ENCODE assay signal across 8 mouse cellular contexts in genomic region chr14:20733041-20733951, GRCm38 (mm10). TPM values are rescaled to one million over a fixed set of nuclear protein-coding genes. Genes with fewer than 3 reads are reported as not detected.
DNase-seq lines count a peak whose midpoint lies in the region; ATAC-seq and TF ChIP-seq lines count a peak whose summit lies in the region.

No protein-coding gene starts in this region.

- TF ChIP-seq EP300 in heart, adult 2 months (IDR thresholded peaks at IDR 0.05; ENCODE audit: insufficient read depth, low read depth, low read length), result no peak
- no peak for TF ChIP-seq EP300 in ES-Bruce4 (IDR thresholded peaks at IDR 0.05; ENCODE audit: insufficient read depth, low read depth, low read length)

- peak overlapping the region; percentile 98 for H3K27ac ChIP-seq in heart, adult 2 months
- no peak overlapping the region for H3K27ac ChIP-seq in ES-Bruce4 (ENCODE audit: insufficient read depth, low read length)
- H3K27ac ChIP-seq in forebrain, embryonic 10.5 days, result peak overlapping the region; percentile 94
- H3K27ac ChIP-seq in limb, embryonic 13.5 days, result peak overlapping the region; percentile 91
- H3K27ac ChIP-seq in neural tube, embryonic 13.5 days (replicated peaks), result no peak overlapping the region

- H3K4me3 ChIP-seq in heart, adult 2 months, result peak overlapping the region; percentile 94
- H3K4me3 ChIP-seq in ES-Bruce4 (ENCODE audit: low read depth, low read length), result peak overlapping the region; percentile 55
- H3K4me3 ChIP-seq in forebrain, embryonic 10.5 days, result peak overlapping the region; percentile 85
- H3K4me3 ChIP-seq in limb, embryonic 13.5 days, result peak overlapping the region; percentile 82
- H3K4me3 ChIP-seq in neural tube, embryonic 13.5 days, result peak overlapping the region; percentile 56

- no peaks in the 10 kb centered on the region for H3K36me3 ChIP-seq in heart, adult 2 months (ENCODE audit: control insufficient read depth, insufficient read depth, low read length)
- no peaks in the 10 kb centered on the region for H3K36me3 ChIP-seq in ES-Bruce4 (ENCODE audit: control insufficient read depth, insufficient read depth, low read length, poor library complexity, severe bottlenecking)
- H3K36me3 ChIP-seq in forebrain, embryonic 10.5 days (replicated peaks), result peaks cover 74% of the 10 kb centered on the region
- peaks cover 71% of the 10 kb centered on the region for H3K36me3 ChIP-seq in limb, embryonic 13.5 days
- peaks cover 59% of the 10 kb centered on the region for H3K36me3 ChIP-seq in neural tube, embryonic 13.5 days

- no peaks in the 10 kb centered on the region for H3K9me3 ChIP-seq in ES-Bruce4 (replicated peaks; ENCODE audit: control insufficient read depth, insufficient read depth, low read length, poor library complexity, severe bottlenecking)
- no peaks in the 10 kb centered on the region for H3K9me3 ChIP-seq in forebrain, embryonic 10.5 days
- no peaks in the 10 kb centered on the region for H3K9me3 ChIP-seq in limb, embryonic 13.5 days
- no peaks in the 10 kb centered on the region for H3K9me3 ChIP-seq in neural tube, embryonic 13.5 days

- intact Hi-C loops in heart, adult 2 months (cut with DNase I), result loop anchor here (10.0 kb wide), 1 partner anchor 142 kb away; no protein-coding TSS in a partner anchor
- intact Hi-C loops in left cerebral cortex, postnatal 14 days (cut with DNase I), result no loop called here

- 38% methylated on average over 12 of the region's 12 CpGs for WGBS in heart, adult 2 months
- 53% methylated on average over 12 of the region's 12 CpGs for WGBS in forebrain, embryonic 10.5 days
- WGBS in limb, embryonic 13.5 days, result 47% methylated on average over 12 of the region's 12 CpGs
- WGBS in neural tube, embryonic 13.5 days, result 54% methylated on average over 12 of the region's 12 CpGs

- no peak for ATAC-seq in limb, embryonic 13.5 days (ENCODE audit: low FRiP score, low read depth)
- ATAC-seq in neural tube, embryonic 13.5 days (ENCODE audit: low read depth), result no peak
- no peak for ATAC-seq in activated CD4-positive, CD25-positive, alpha-beta regulatory T cell, adult 4 months

- H3K4me2 ChIP-seq in limb, embryonic 13.5 days (replicated peaks), result peak overlapping the region; percentile 94
- H3K4me2 ChIP-seq in neural tube, embryonic 13.5 days, result peak overlapping the region; percentile 80

- H3K27me3 ChIP-seq in heart, adult 2 months (ENCODE audit: control insufficient read depth, insufficient read depth, low read length), result no peaks in the 10 kb centered on the region
- no peaks in the 10 kb centered on the region for H3K27me3 ChIP-seq in ES-Bruce4 (ENCODE audit: control insufficient read depth, insufficient read depth, low read length, poor library complexity, severe bottlenecking)
- H3K27me3 ChIP-seq in forebrain, embryonic 10.5 days (ENCODE audit: poor library complexity, severe bottlenecking), result no peaks in the 10 kb centered on the region
- no peaks in the 10 kb centered on the region for H3K27me3 ChIP-seq in limb, embryonic 13.5 days
- H3K27me3 ChIP-seq in neural tube, embryonic 13.5 days, result no peaks in the 10 kb centered on the region

- no peak for DNase-seq in heart, adult 2 months
- DNase-seq in heart, adult 18-20 months, result no peak
- DNase-seq in forebrain, embryonic 10.5 days (ENCODE audit: extremely low spot score, low spot score), result no peak
- no peak for DNase-seq in left cerebral cortex, postnatal 14 days (ENCODE audit: low spot score in 2 of 2)

- peak overlapping the region; percentile 96 for H3K9ac ChIP-seq in heart, adult 2 months (ENCODE audit: low read depth, low read length)
- H3K9ac ChIP-seq in ES-Bruce4 (ENCODE audit: low read depth, poor library complexity, severe bottlenecking), result peak overlapping the region; percentile 70
- peak overlapping the region; percentile 88 for H3K9ac ChIP-seq in limb, embryonic 13.5 days
- peak overlapping the region; percentile 84 for H3K9ac ChIP-seq in neural tube, embryonic 13.5 days

- no peak for TF ChIP-seq CTCF in heart, adult 2 months (IDR thresholded peaks at IDR 0.05)
- TF ChIP-seq CTCF in ES-Bruce4 (IDR thresholded peaks at IDR 0.05; ENCODE audit: low read depth, low read length), result no peak

- no peak for TF ChIP-seq POLR2A in heart, adult 2 months (IDR thresholded peaks at IDR 0.05; ENCODE audit: insufficient read depth, low read depth, low read length)
- no peak for TF ChIP-seq POLR2A in ES-Bruce4 (IDR thresholded peaks at IDR 0.05; ENCODE audit: insufficient read depth, low read length)

- peaks cover 7% of the 10 kb centered on the region for H3K4me1 ChIP-seq in heart, adult 2 months (ENCODE audit: control insufficient read depth, insufficient read depth, low read length)
- H3K4me1 ChIP-seq in ES-Bruce4 (ENCODE audit: control insufficient read depth, insufficient read depth, low read length), result no peaks in the 10 kb centered on the region
- peaks cover 28% of the 10 kb centered on the region for H3K4me1 ChIP-seq in forebrain, embryonic 10.5 days
- peaks cover 26% of the 10 kb centered on the region for H3K4me1 ChIP-seq in limb, embryonic 13.5 days
- H3K4me1 ChIP-seq in neural tube, embryonic 13.5 days (replicated peaks), result peaks cover 26% of the 10 kb centered on the region

- peaks cover 3% of the 10 kb centered on the region; the same call in 1 of the 2 replicates for H3K79me2 ChIP-seq in heart, adult 2 months (replicated peaks; ENCODE audit: control insufficient read depth, insufficient read depth, low read length)

RNA-seq across cellular contexts. Expression of gene Ndst2, which starts 1.1 kb away (rescaled TPM):
- total RNA-seq in heart, adult 2 months (2021), result 1 to 10 TPM; 8.3 to 8.5 TPM
- 15.5 and 23.7 TPM in 2 replicates for polyA plus RNA-seq in heart, adult 2 months (2012; rRNA removed)
- total RNA-seq in heart, adult 18-20 months (2021), result 1 to 10 TPM; 6.4 to 8.3 TPM
- 11.0 and 11.1 TPM in 2 replicates for polyA plus RNA-seq in ES-Bruce4 (2011; ENCODE audit: insufficient read depth, insufficient read length, low read depth, missing spikeins)
- polyA plus RNA-seq in forebrain, embryonic 10.5 days (2016; fragmentation: Nextera tagmentation; extraction: Ambion mirVana), result 23.5 and 24.3 TPM in 2 replicates
- polyA plus RNA-seq in limb, embryonic 13.5 days (2015; fragmentation: Nextera tagmentation; extraction: Ambion mirVana), result 27.9 and 30.5 TPM in 2 replicates
- 17.4 and 20.8 TPM in 2 replicates for polyA plus RNA-seq in neural tube, embryonic 13.5 days (2015; fragmentation: Nextera tagmentation; extraction: Ambion mirVana)
- 10 to 100 TPM; 14.5 to 17.5 TPM for total RNA-seq in left cerebral cortex, postnatal 14 days (2021)
- 10 to 100 TPM in 1 of 2 experiments, 1 to 10 TPM in 1; 9.0 to 12.0 TPM for polyA plus RNA-seq in activated CD4-positive, CD25-positive, alpha-beta regulatory T cell, adult 4 months (2017; shearing (Covaris generic))

RNA-seq across cellular contexts. Expression of gene Zswim8, which starts 25.9 kb away (rescaled TPM):
- total RNA-seq in heart, adult 2 months (2021), result 10 to 100 TPM; 38.5 to 40.0 TPM
- 103 and 108 TPM in 2 replicates for polyA plus RNA-seq in heart, adult 2 months (2012; rRNA removed)
- total RNA-seq in heart, adult 18-20 months (2021), result 10 to 100 TPM; 28.5 to 36.0 TPM
- 37.0 and 37.1 TPM in 2 replicates for polyA plus RNA-seq in ES-Bruce4 (2011; ENCODE audit: insufficient read depth, insufficient read length, low read depth, missing spikeins)
- polyA plus RNA-seq in forebrain, embryonic 10.5 days (2016; fragmentation: Nextera tagmentation; extraction: Ambion mirVana), result 28.9 and 29.0 TPM in 2 replicates
- polyA plus RNA-seq in limb, embryonic 13.5 days (2015; fragmentation: Nextera tagmentation; extraction: Ambion mirVana), result 40.3 and 43.1 TPM in 2 replicates
- 51.4 and 51.5 TPM in 2 replicates for polyA plus RNA-seq in neural tube, embryonic 13.5 days (2015; fragmentation: Nextera tagmentation; extraction: Ambion mirVana)
- total RNA-seq in left cerebral cortex, postnatal 14 days (2021), result 100 to 1,000 TPM; 136 to 142 TPM
- 10 to 100 TPM; 19.2 to 24.8 TPM for polyA plus RNA-seq in activated CD4-positive, CD25-positive, alpha-beta regulatory T cell, adult 4 months (2017; shearing (Covaris generic))

RNA-seq across cellular contexts. Expression of gene Chchd1, which starts 30.5 kb away (rescaled TPM):
- 100 to 1,000 TPM in 1 of 2 experiments, 10 to 100 TPM in 1; 98.8 to 126 TPM for total RNA-seq in heart, adult 2 months (2021)
- 66.8 and 89.0 TPM in 2 replicates for polyA plus RNA-seq in heart, adult 2 months (2012; rRNA removed)
- 100 to 1,000 TPM; 108 to 122 TPM for total RNA-seq in heart, adult 18-20 months (2021)
- polyA plus RNA-seq in ES-Bruce4 (2011; ENCODE audit: insufficient read depth, insufficient read length, low read depth, missing spikeins), result 131 and 151 TPM in 2 replicates
- polyA plus RNA-seq in forebrain, embryonic 10.5 days (2016; fragmentation: Nextera tagmentation; extraction: Ambion mirVana), result 252 and 261 TPM in 2 replicates
- polyA plus RNA-seq in limb, embryonic 13.5 days (2015; fragmentation: Nextera tagmentation; extraction: Ambion mirVana), result 194 and 196 TPM in 2 replicates
- polyA plus RNA-seq in neural tube, embryonic 13.5 days (2015; fragmentation: Nextera tagmentation; extraction: Ambion mirVana), result 191 and 218 TPM in 2 replicates
- 10 to 100 TPM; 49.9 to 53.9 TPM for total RNA-seq in left cerebral cortex, postnatal 14 days (2021)
- polyA plus RNA-seq in activated CD4-positive, CD25-positive, alpha-beta regulatory T cell, adult 4 months (2017; shearing (Covaris generic)), result 100 to 1,000 TPM; 152 to 154 TPM

RNA-seq across cellular contexts. Expression of gene Fut11, which starts 38.5 kb away (rescaled TPM):
- total RNA-seq in heart, adult 2 months (2021), result 1 to 10 TPM; 5.3 to 5.9 TPM
- polyA plus RNA-seq in heart, adult 2 months (2012; rRNA removed), result 5.3 and 6.9 TPM in 2 replicates
- 1 to 10 TPM; 4.6 to 6.1 TPM for total RNA-seq in heart, adult 18-20 months (2021)
- 8.0 and 8.9 TPM in 2 replicates for polyA plus RNA-seq in ES-Bruce4 (2011; ENCODE audit: insufficient read depth, insufficient read length, low read depth, missing spikeins)
- polyA plus RNA-seq in forebrain, embryonic 10.5 days (2016; fragmentation: Nextera tagmentation; extraction: Ambion mirVana), result 15.7 and 16.0 TPM in 2 replicates
- polyA plus RNA-seq in limb, embryonic 13.5 days (2015; fragmentation: Nextera tagmentation; extraction: Ambion mirVana), result 27.4 and 28.5 TPM in 2 replicates
- 28.3 and 29.1 TPM in 2 replicates for polyA plus RNA-seq in neural tube, embryonic 13.5 days (2015; fragmentation: Nextera tagmentation; extraction: Ambion mirVana)
- 10 to 100 TPM; 19.3 to 20.1 TPM for total RNA-seq in left cerebral cortex, postnatal 14 days (2021)
- 1 to 10 TPM; 5.6 to 6.6 TPM for polyA plus RNA-seq in activated CD4-positive, CD25-positive, alpha-beta regulatory T cell, adult 4 months (2017; shearing (Covaris generic))

RNA-seq across cellular contexts. Expression of gene Sec24c, which starts 59.2 kb away (rescaled TPM):
- total RNA-seq in heart, adult 2 months (2021), result 100 to 1,000 TPM in 1 of 2 experiments, 10 to 100 TPM in 1; 98.2 to 106 TPM
- 133 and 146 TPM in 2 replicates for polyA plus RNA-seq in heart, adult 2 months (2012; rRNA removed)
- total RNA-seq in heart, adult 18-20 months (2021), result 10 to 100 TPM; 95.8 to 97.9 TPM
- 133 and 140 TPM in 2 replicates for polyA plus RNA-seq in ES-Bruce4 (2011; ENCODE audit: insufficient read depth, insufficient read length, low read depth, missing spikeins)
- polyA plus RNA-seq in forebrain, embryonic 10.5 days (2016; fragmentation: Nextera tagmentation; extraction: Ambion mirVana), result 101 and 105 TPM in 2 replicates
- polyA plus RNA-seq in limb, embryonic 13.5 days (2015; fragmentation: Nextera tagmentation; extraction: Ambion mirVana), result 85.0 and 90.7 TPM in 2 replicates
- 89.6 and 94.6 TPM in 2 replicates for polyA plus RNA-seq in neural tube, embryonic 13.5 days (2015; fragmentation: Nextera tagmentation; extraction: Ambion mirVana)
- 100 to 1,000 TPM in 1 of 2 experiments, 10 to 100 TPM in 1; 87.8 to 109 TPM for total RNA-seq in left cerebral cortex, postnatal 14 days (2021)
- polyA plus RNA-seq in activated CD4-positive, CD25-positive, alpha-beta regulatory T cell, adult 4 months (2017; shearing (Covaris generic)), result 10 to 100 TPM; 94.7 to 97.5 TPM

Comparison
In these comparisons a context has a peak if more than half of its experiments do, and no peak if none do; other contexts are left out.
1. H3K27ac ChIP-seq: peak in heart, adult 2 months (single experiment), forebrain, embryonic 10.5 days (single experiment) and limb, embryonic 13.5 days (single experiment); none in ES-Bruce4 (single experiment) and neural tube, embryonic 13.5 days (single experiment).
2. Peak in every context shown above with its lines, with median percentiles within 50 percentile points of each other: H3K4me3 ChIP-seq and H3K9ac ChIP-seq.